Mouse (Mus musculus) intestine, postnatal 0 days (tissue): Measurements from ENCODE around the gene Ksr2. TPM values are rescaled to one million over a fixed set of nuclear protein-coding genes. Genes with fewer than 3 reads are reported as not detected.

ENCODE experiments used
- ATAC-seq: fragments of 200-750 bp; cut with Nextera tagmentation; 2 replicates; pipeline ENCODE4 v1.8.0; 2017; ENCODE audit warnings: mild to moderate bottlenecking, moderate TSS enrichment, moderate library complexity
- H3K27ac ChIP-seq: fragments of 300-500 bp; sonication (generic); 2 replicates; pipeline ENCODE4 v1.5.1; 2014; ENCODE audit warnings: mild to moderate bottlenecking, low read depth, low read length, moderate library complexity
- H3K27me3 ChIP-seq: fragments of 300-500 bp; sonication (generic); replicated peaks from 2 replicates; pipeline ENCODE4 v1.6.1; 2014; ENCODE audit warnings: low read length, mixed read lengths; ENCODE audit not compliant: control insufficient read depth, insufficient read depth
- H3K36me3 ChIP-seq: fragments of 300-500 bp; sonication (generic); 2 replicates; pipeline ENCODE4 v1.6.1; 2014; ENCODE audit warnings: mild to moderate bottlenecking, moderate library complexity; ENCODE audit not compliant: control insufficient read depth, insufficient read depth
- H3K4me1 ChIP-seq: fragments of 300-500 bp; sonication (generic); replicated peaks from 2 replicates; pipeline ENCODE4 v1.6.1; 2014; ENCODE audit warnings: antibody characterized with exemption, low read length, mixed read lengths; ENCODE audit not compliant: control insufficient read depth, insufficient read depth
- H3K4me2 ChIP-seq: fragments of 300-500 bp; sonication (generic); replicated peaks from 2 replicates; pipeline ENCODE4 v1.6.1; 2014; ENCODE audit warnings: low read depth, mild to moderate bottlenecking, moderate library complexity
- H3K4me3 ChIP-seq: fragments of 300-500 bp; sonication (generic); 2 replicates; pipeline ENCODE4 v1.5.1; 2014; ENCODE audit warnings: low read depth, low read length
- H3K9ac ChIP-seq: fragments of 300-500 bp; sonication (generic); 2 replicates; pipeline ENCODE4 v1.6.1; 2014; ENCODE audit warnings: mild to moderate bottlenecking, low read depth, low read length
- H3K9me3 ChIP-seq: fragments of 300-500 bp; sonication (generic); 2 replicates; pipeline ENCODE4 v1.6.1; 2016; ENCODE audit warnings: mixed run types; ENCODE audit not compliant: control insufficient read depth
- CTCF ChIP-seq: sonication (generic); IDR thresholded peaks from 2 replicates; pipeline ENCODE4 v1.5.1; 2016; ENCODE audit warnings: low read depth, mild to moderate bottlenecking, control low read depth, antibody characterized with exemption, moderate library complexity
- WGBS: fragments of 180-500 bp; shearing (Covaris S2); extraction: QIAGEN DNeasy Blood & Tissue Kit; methylation state at CpG from one replicate; pipeline ENCODE4 v1.1.7; 2014; 5-methylcytosine and 5-hydroxymethylcytosine counted together
- polyA plus RNA-seq: library from polyadenylated mRNA; unstranded; fragments of >200 nt; fragmentation: Nextera tagmentation; extraction: Ambion mirVana; gene quantifications from 2 replicates; pipeline ENCODE4 v1.2.1, GENCODE M21; 2015

Gene Ksr2
- polyA plus RNA-seq, 1 experiment from 2014 or later, result 0.12 TPM

DNA sequence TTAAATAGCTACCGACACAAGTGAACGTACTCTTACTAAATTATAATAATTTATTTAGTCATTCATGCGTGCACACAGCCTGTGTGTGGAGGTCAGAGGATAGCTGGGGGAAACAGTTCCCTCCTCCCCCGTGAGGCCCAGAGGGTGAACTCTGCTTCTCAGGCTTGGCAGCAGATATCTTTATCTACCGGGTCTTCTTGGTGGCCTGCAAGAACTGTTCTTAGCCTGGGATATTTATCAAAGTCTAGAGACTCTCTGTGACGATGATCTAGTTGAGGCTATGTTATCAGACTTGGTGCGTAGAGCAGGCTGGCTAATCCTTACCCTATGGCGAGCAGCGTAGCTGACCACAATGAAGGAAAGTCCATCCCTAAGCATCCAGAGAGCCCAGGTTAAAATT lies 45.1 kb downstream of the Ksr2 start:
- no peaks in the 10 kb centered on the region for H3K27me3 ChIP-seq
- no peaks in the 10 kb centered on the region for H3K36me3 ChIP-seq
- H3K4me3 ChIP-seq, result no peak overlapping the region
- no peak overlapping the region for H3K9ac ChIP-seq
- no peak overlapping the region for H3K4me2 ChIP-seq
- 72% methylated on average over 9 of the region's 9 CpGs for WGBS
- H3K9me3 ChIP-seq, result no peaks in the 10 kb centered on the region
- no peak for TF ChIP-seq CTCF
- no peak for ATAC-seq
- no peaks in the 10 kb centered on the region for H3K4me1 ChIP-seq
- H3K27ac ChIP-seq, result no peak overlapping the region

DNA sequence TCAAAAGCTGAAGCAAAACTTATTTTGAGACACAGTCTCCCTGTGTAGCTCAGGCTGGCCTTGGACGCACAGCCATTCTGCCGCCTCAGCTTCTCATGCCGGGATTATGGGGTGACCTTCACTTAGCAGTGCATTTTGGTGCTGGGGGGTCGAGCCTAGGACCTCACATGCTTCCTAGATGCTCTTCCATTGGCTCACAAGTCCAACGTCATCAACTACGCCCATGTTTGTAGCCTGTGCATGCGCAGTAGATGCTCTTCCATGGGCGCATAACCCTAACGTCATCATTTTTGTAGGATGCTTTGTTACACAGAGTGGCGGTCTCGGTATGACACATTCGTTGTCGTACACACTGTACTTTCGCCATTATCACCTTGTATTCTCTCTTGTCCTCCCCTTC lies 46.5 kb downstream of the Ksr2 start:
- no peak overlapping the region for H3K4me3 ChIP-seq
- H3K9ac ChIP-seq, result no peak overlapping the region
- no peaks in the 10 kb centered on the region for H3K36me3 ChIP-seq
- H3K4me1 ChIP-seq, result no peaks in the 10 kb centered on the region
- H3K27ac ChIP-seq, result no peak overlapping the region
- 94% methylated on average over 14 of the region's 14 CpGs for WGBS
- H3K9me3 ChIP-seq, result no peaks in the 10 kb centered on the region
- no peaks in the 10 kb centered on the region for H3K27me3 ChIP-seq
- ATAC-seq, result no peak
- no peak for TF ChIP-seq CTCF
- no peak overlapping the region for H3K4me2 ChIP-seq

GRCm38 (mm10) chr5:117467052-117467451 lies 53.3 kb downstream of the Ksr2 start:
- no peak overlapping the region for H3K4me3 ChIP-seq
- WGBS, result 43% methylated on average over 12 of the region's 12 CpGs
- H3K9ac ChIP-seq, result no peak overlapping the region
- H3K27me3 ChIP-seq, result no peaks in the 10 kb centered on the region
- H3K4me1 ChIP-seq, result no peaks in the 10 kb centered on the region
- no peak overlapping the region for H3K4me2 ChIP-seq
- H3K9me3 ChIP-seq, result no peaks in the 10 kb centered on the region
- H3K27ac ChIP-seq, result no peak overlapping the region
- no peaks in the 10 kb centered on the region for H3K36me3 ChIP-seq
- no peak for TF ChIP-seq CTCF
- ATAC-seq, result no peak

DNA sequence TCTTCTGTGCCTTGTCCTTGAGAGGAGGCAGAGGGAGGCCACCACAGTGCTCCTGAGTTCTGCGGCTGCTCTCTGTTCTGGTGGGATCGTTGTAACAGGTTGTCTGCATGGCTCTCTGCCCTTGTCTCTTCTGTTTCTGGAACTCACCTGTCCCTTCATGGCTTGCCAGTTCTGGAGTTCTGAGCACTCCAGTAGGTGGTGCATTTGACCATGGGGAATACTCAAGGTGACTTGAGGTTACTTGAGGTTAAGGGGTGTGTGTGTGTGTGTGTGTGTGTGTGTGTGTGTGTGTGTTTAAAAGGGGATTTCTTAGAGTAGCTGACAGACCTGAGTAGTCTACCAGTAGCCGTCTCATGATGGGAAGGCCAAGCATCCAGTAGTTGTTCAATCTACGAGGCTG lies 55.2 kb downstream of the Ksr2 start:
- Histone ChIP-seq H3K27me3 (no peaks in the 10 kb centered on the region), H3K9ac (no peak overlapping the region), H3K4me2 (no peak overlapping the region), H3K36me3 (no peaks in the 10 kb centered on the region), H3K27ac (no peak overlapping the region), H3K4me1 (no peaks in the 10 kb centered on the region), H3K9me3 (no peaks in the 10 kb centered on the region), H3K4me3 (no peak overlapping the region)
- TF ChIP-seq CTCF, result no peak
- 86% methylated on average over 4 of the region's 4 CpGs for WGBS
- no peak for ATAC-seq

DNA sequence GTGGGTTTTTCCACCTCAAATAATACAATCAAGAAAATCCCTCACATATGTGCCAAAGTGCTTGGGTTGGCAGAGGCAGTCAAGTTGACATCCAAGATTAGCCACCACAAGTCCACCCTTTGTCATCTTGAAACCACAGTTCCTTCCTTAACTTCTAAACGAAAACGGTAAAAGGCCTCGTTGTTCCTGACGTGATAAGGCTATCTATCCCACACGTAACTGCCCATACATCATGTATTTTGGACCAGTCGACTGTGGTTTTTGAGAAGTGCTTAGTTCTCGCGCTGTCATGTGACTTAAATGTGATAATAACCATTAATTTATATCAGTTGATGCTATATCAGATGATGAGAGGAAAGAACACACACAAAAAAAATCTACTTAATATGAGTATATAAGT lies 55.8 kb downstream of the Ksr2 start:
- TF ChIP-seq CTCF, result no peak
- no peak overlapping the region for H3K27ac ChIP-seq
- H3K36me3 ChIP-seq, result no peaks in the 10 kb centered on the region
- no peak overlapping the region for H3K4me3 ChIP-seq
- no peak overlapping the region for H3K9ac ChIP-seq
- H3K4me2 ChIP-seq, result no peak overlapping the region
- ATAC-seq, result no peak
- no peaks in the 10 kb centered on the region for H3K9me3 ChIP-seq
- no peaks in the 10 kb centered on the region for H3K27me3 ChIP-seq
- 83% methylated on average over 8 of the region's 8 CpGs for WGBS
- H3K4me1 ChIP-seq, result no peaks in the 10 kb centered on the region

DNA sequence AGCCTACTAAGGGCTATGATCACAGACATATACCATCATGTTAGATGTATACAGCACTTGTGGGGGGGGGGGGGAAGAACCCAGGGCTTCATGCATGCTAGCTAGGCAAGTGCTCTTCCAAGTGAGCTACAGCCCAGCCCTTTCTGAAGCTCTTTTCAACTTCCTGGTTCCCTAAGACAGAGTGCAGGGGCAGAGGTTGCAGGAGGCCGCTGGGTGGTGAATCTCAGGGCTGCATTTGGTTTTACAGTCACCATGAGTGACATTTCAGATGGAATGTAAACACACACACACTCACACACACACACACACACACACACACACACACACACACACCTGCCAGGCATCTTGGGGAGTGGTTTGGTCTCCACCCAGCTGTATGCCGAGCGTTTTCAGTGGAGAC lies 67.4 kb downstream of the Ksr2 start:
- H3K4me2 ChIP-seq, result no peak overlapping the region
- 30% methylated on average over 3 of the region's 3 CpGs for WGBS
- no peak overlapping the region for H3K9ac ChIP-seq
- H3K27me3 ChIP-seq, result no peaks in the 10 kb centered on the region
- no peak overlapping the region for H3K4me3 ChIP-seq
- H3K36me3 ChIP-seq, result no peaks in the 10 kb centered on the region
- no peaks in the 10 kb centered on the region for H3K9me3 ChIP-seq
- no peaks in the 10 kb centered on the region for H3K4me1 ChIP-seq
- TF ChIP-seq CTCF, result no peak
- no peak for ATAC-seq
- H3K27ac ChIP-seq, result no peak overlapping the region

DNA sequence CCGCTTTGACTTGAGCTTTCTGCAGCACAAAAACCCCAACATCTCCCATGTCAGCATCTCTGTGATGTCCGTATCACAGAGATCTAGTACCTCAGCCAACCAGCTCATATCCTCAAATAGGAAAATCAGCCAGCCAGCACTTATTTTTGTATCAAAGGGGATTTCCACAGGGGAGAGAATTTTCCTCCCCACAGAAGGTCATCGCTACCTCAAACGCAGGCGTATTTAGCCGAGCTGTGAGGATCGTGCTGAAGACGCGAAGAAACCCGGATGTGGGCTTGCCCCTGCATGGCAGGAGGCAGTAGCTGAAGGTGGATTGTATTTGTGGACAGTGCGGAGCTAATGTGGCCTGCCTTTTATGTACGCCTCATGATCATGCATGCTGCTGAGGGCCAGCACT lies 67.8 kb downstream of the Ksr2 start:
- no peak overlapping the region for H3K27ac ChIP-seq
- no peak for ATAC-seq
- H3K4me1 ChIP-seq, result no peaks in the 10 kb centered on the region
- no peaks in the 10 kb centered on the region for H3K36me3 ChIP-seq
- H3K4me2 ChIP-seq, result no peak overlapping the region
- H3K4me3 ChIP-seq, result no peak overlapping the region
- no peak overlapping the region for H3K9ac ChIP-seq
- no peaks in the 10 kb centered on the region for H3K27me3 ChIP-seq
- TF ChIP-seq CTCF, result no peak
- no peaks in the 10 kb centered on the region for H3K9me3 ChIP-seq
- WGBS, result 86% methylated on average over 12 of the region's 12 CpGs
